Mouse (Mus musculus): ENCODE data around the gene Bcr. TPM values are rescaled to one million over a fixed set of nuclear protein-coding genes. Genes with fewer than 3 reads are reported as not detected.
A peak's percentile ranks its signal among the peaks of the same experiment; 100 is the strongest.

The Bcr gene
- polyA plus RNA-seq, 1 experiment from 2014 or later: 18.5 TPM

- H3K27me3 ChIP-seq (replicated peaks; ENCODE audit: control insufficient read depth, insufficient read depth, low read length): no peaks in the 10 kb centered on the region
- ATAC-seq: no peak
- H3K36me3 ChIP-seq (ENCODE audit: control insufficient read depth, insufficient read depth, low read length): no peaks in the 10 kb centered on the region
- no peak overlapping the region for H3K4me2 ChIP-seq (ENCODE audit: low read depth, low read length)
- H3K9me3 ChIP-seq (ENCODE audit: control insufficient read depth, low read length): no peaks in the 10 kb centered on the region
- 71% methylated on average over 1 of the region's 1 CpGs for whole genome bisulfite sequencing
- no peak overlapping the region for H3K9ac ChIP-seq (ENCODE audit: low read depth, low read length)
- H3K4me3 ChIP-seq (ENCODE audit: low read length): no peak overlapping the region
- no peak overlapping the region for H3K27ac ChIP-seq (ENCODE audit: low read length)
- H3K4me1 ChIP-seq (ENCODE audit: control insufficient read depth, insufficient read depth, low read length): no peaks in the 10 kb centered on the region
Observed at GRCm38 (mm10) chr10:75200733-75201132, 140.3 kb downstream of the Bcr start.

GRCm38 (mm10) chr10:75206192-75206591 lies 145.8 kb downstream of the Bcr start:
- ATAC-seq: peak; percentile 74
- H3K4me1 ChIP-seq (ENCODE audit: control insufficient read depth, insufficient read depth, low read length): no peaks in the 10 kb centered on the region
- H3K27me3 ChIP-seq (replicated peaks; ENCODE audit: control insufficient read depth, insufficient read depth, low read length): no peaks in the 10 kb centered on the region
- no peaks in the 10 kb centered on the region for H3K36me3 ChIP-seq (ENCODE audit: control insufficient read depth, insufficient read depth, low read length)
- H3K4me3 ChIP-seq (ENCODE audit: low read length): no peak overlapping the region
- no peaks in the 10 kb centered on the region for H3K9me3 ChIP-seq (ENCODE audit: control insufficient read depth, low read length)
- no peak overlapping the region for H3K9ac ChIP-seq (ENCODE audit: low read depth, low read length)
- 53% methylated on average over 4 of the region's 4 CpGs for WGBS
- no peak overlapping the region for H3K4me2 ChIP-seq (ENCODE audit: low read depth, low read length)
- H3K27ac ChIP-seq (ENCODE audit: low read length): peak overlapping the region; percentile 78

GRCm38 (mm10) chr10:75210841-75211240 lies 150.4 kb downstream of the Bcr start:
- 80% methylated on average over 3 of the region's 3 CpGs for WGBS
- no peaks in the 10 kb centered on the region for H3K9me3 ChIP-seq (ENCODE audit: control insufficient read depth, low read length)
- no peaks in the 10 kb centered on the region for H3K27me3 ChIP-seq (replicated peaks; ENCODE audit: control insufficient read depth, insufficient read depth, low read length)
- H3K27ac ChIP-seq (ENCODE audit: low read length): peak overlapping the region; percentile 51; the same call in 1 of the 2 replicates
- H3K4me3 ChIP-seq (ENCODE audit: low read length): no peak overlapping the region
- H3K36me3 ChIP-seq (ENCODE audit: control insufficient read depth, insufficient read depth, low read length): no peaks in the 10 kb centered on the region
- no peak for ATAC-seq
- H3K9ac ChIP-seq (ENCODE audit: low read depth, low read length): no peak overlapping the region
- peaks cover 4% of the 10 kb centered on the region for H3K4me1 ChIP-seq (ENCODE audit: control insufficient read depth, insufficient read depth, low read length)
- H3K4me2 ChIP-seq (ENCODE audit: low read depth, low read length): no peak overlapping the region

- peak within 1 kb of the TSS; percentile 99 for H3K27ac ChIP-seq (ENCODE audit: low read length)
- H3K9me3 ChIP-seq (ENCODE audit: control insufficient read depth, low read length): no peaks in the 10 kb centered on the region
- H3K27me3 ChIP-seq (replicated peaks; ENCODE audit: control insufficient read depth, insufficient read depth, low read length): no peaks in the 10 kb centered on the region
- WGBS: under 1% methylated on average over 65 of the region's 80 CpGs
- ATAC-seq: peak; percentile 98
- H3K4me3 ChIP-seq (ENCODE audit: low read length): peak within 1 kb of the TSS; percentile 93
- H3K36me3 ChIP-seq (ENCODE audit: control insufficient read depth, insufficient read depth, low read length): no peaks in the 10 kb centered on the region
- peaks cover 4% of the 10 kb centered on the region for H3K4me1 ChIP-seq (ENCODE audit: control insufficient read depth, insufficient read depth, low read length)
- H3K4me2 ChIP-seq (ENCODE audit: low read depth, low read length): peak within 1 kb of the TSS; percentile 62
- H3K9ac ChIP-seq (ENCODE audit: low read depth, low read length): peak within 1 kb of the TSS; percentile 95
Observed at GRCm38 (mm10) chr10:75211807-75212645, 151.6 kb downstream of the Bcr start, which contains the start of gene Specc1l. Gene Specc1l, plus strand, starts transcription at chr10:75212073.

- H3K4me1 ChIP-seq (ENCODE audit: control insufficient read depth, insufficient read depth, low read length): peaks cover 4% of the 10 kb centered on the region
- H3K36me3 ChIP-seq (ENCODE audit: control insufficient read depth, insufficient read depth, low read length): no peaks in the 10 kb centered on the region
- H3K4me2 ChIP-seq (ENCODE audit: low read depth, low read length): peak overlapping the region; percentile 52
- WGBS: 35% methylated on average over 7 of the region's 7 CpGs
- H3K9ac ChIP-seq (ENCODE audit: low read depth, low read length): peak overlapping the region; percentile 95
- no peak for ATAC-seq
- H3K9me3 ChIP-seq (ENCODE audit: control insufficient read depth, low read length): no peaks in the 10 kb centered on the region
- no peak overlapping the region; the same call in 1 of the 2 replicates for H3K27ac ChIP-seq (ENCODE audit: low read length)
- H3K4me3 ChIP-seq (ENCODE audit: low read length): peak overlapping the region; percentile 93
- no peaks in the 10 kb centered on the region for H3K27me3 ChIP-seq (replicated peaks; ENCODE audit: control insufficient read depth, insufficient read depth, low read length)
Observed at GRCm38 (mm10) chr10:75212981-75213380, 152.6 kb downstream of the Bcr start.

GRCm38 (mm10) chr10:75220722-75221121 lies 160.3 kb downstream of the Bcr start:
- 85% methylated on average over 3 of the region's 3 CpGs for WGBS
- H3K9ac ChIP-seq (ENCODE audit: low read depth, low read length): no peak overlapping the region
- no peaks in the 10 kb centered on the region for H3K36me3 ChIP-seq (ENCODE audit: control insufficient read depth, insufficient read depth, low read length)
- H3K4me3 ChIP-seq (ENCODE audit: low read length): no peak overlapping the region
- no peaks in the 10 kb centered on the region for H3K27me3 ChIP-seq (replicated peaks; ENCODE audit: control insufficient read depth, insufficient read depth, low read length)
- no peaks in the 10 kb centered on the region for H3K9me3 ChIP-seq (ENCODE audit: control insufficient read depth, low read length)
- peaks cover 29% of the 10 kb centered on the region for H3K4me1 ChIP-seq (ENCODE audit: control insufficient read depth, insufficient read depth, low read length)
- no peak overlapping the region for H3K4me2 ChIP-seq (ENCODE audit: low read depth, low read length)
- no peak overlapping the region for H3K27ac ChIP-seq (ENCODE audit: low read length)
- no peak for ATAC-seq

GRCm38 (mm10) chr10:75221936-75222610 lies 161.7 kb downstream of the Bcr start:
- H3K4me1 ChIP-seq (ENCODE audit: control insufficient read depth, insufficient read depth, low read length): peaks cover 29% of the 10 kb centered on the region
- no peaks in the 10 kb centered on the region for H3K27me3 ChIP-seq (replicated peaks; ENCODE audit: control insufficient read depth, insufficient read depth, low read length)
- ATAC-seq: peak; percentile 17
- no peak overlapping the region for H3K4me3 ChIP-seq (ENCODE audit: low read length)
- H3K9ac ChIP-seq (ENCODE audit: low read depth, low read length): no peak overlapping the region
- no peaks in the 10 kb centered on the region for H3K9me3 ChIP-seq (ENCODE audit: control insufficient read depth, low read length)
- H3K27ac ChIP-seq (ENCODE audit: low read length): no peak overlapping the region
- H3K4me2 ChIP-seq (ENCODE audit: low read depth, low read length): no peak overlapping the region
- 48% methylated on average over 4 of the region's 4 CpGs for WGBS
- H3K36me3 ChIP-seq (ENCODE audit: control insufficient read depth, insufficient read depth, low read length): no peaks in the 10 kb centered on the region

GRCm38 (mm10) chr10:75222611-75222998 lies 162.2 kb downstream of the Bcr start:
- 48% methylated on average over 5 of the region's 5 CpGs for WGBS
- Histone ChIP-seq H3K9me3 (ENCODE audit: control insufficient read depth, low read length) (no peaks in the 10 kb centered on the region), H3K4me2 (ENCODE audit: low read depth, low read length) (no peak overlapping the region), H3K9ac (ENCODE audit: low read depth, low read length) (no peak overlapping the region), H3K36me3 (ENCODE audit: control insufficient read depth, insufficient read depth, low read length) (no peaks in the 10 kb centered on the region), H3K4me3 (ENCODE audit: low read length) (no peak overlapping the region), H3K4me1 (ENCODE audit: control insufficient read depth, insufficient read depth, low read length) (peaks cover 29% of the 10 kb centered on the region), H3K27ac (ENCODE audit: low read length) (peak overlapping the region; percentile 11; the same call in 1 of the 2 replicates), H3K27me3 (replicated peaks; ENCODE audit: control insufficient read depth, insufficient read depth, low read length) (no peaks in the 10 kb centered on the region)
- peak; percentile 52 for ATAC-seq

GRCm38 (mm10) chr10:75224154-75224553 lies 163.8 kb downstream of the Bcr start:
- Histone ChIP-seq H3K36me3 (ENCODE audit: control insufficient read depth, insufficient read depth, low read length) (0 out of 2 replicates have a peak, but pooled peaks cover 6% of the 10 kb centered on the region), H3K9me3 (ENCODE audit: control insufficient read depth, low read length) (no peaks in the 10 kb centered on the region), H3K4me1 (ENCODE audit: control insufficient read depth, insufficient read depth, low read length) (peaks cover 29% of the 10 kb centered on the region), H3K27ac (ENCODE audit: low read length) (no peak overlapping the region), H3K27me3 (replicated peaks; ENCODE audit: control insufficient read depth, insufficient read depth, low read length) (no peaks in the 10 kb centered on the region), H3K4me2 (ENCODE audit: low read depth, low read length) (no peak overlapping the region), H3K9ac (ENCODE audit: low read depth, low read length) (no peak overlapping the region), H3K4me3 (ENCODE audit: low read length) (no peak overlapping the region)
- ATAC-seq: no peak
- 62% methylated on average over 3 of the region's 3 CpGs for WGBS
